Mouse (Mus musculus) stomach, postnatal 0 days (tissue): ENCODE measurements around the gene Nagpa.

Source experiments
- CTCF ChIP-seq: IDR thresholded peaks from 2 replicates; pipeline ENCODE4 v1.5.1; 2016; ENCODE audit warnings: antibody characterized with exemption, low read depth, mild to moderate bottlenecking, moderate library complexity
- EP300 ChIP-seq: optimal IDR thresholded peaks from 2 replicates; pipeline ENCODE3; 2016; ENCODE audit warnings: antibody characterized with exemption

DNA sequence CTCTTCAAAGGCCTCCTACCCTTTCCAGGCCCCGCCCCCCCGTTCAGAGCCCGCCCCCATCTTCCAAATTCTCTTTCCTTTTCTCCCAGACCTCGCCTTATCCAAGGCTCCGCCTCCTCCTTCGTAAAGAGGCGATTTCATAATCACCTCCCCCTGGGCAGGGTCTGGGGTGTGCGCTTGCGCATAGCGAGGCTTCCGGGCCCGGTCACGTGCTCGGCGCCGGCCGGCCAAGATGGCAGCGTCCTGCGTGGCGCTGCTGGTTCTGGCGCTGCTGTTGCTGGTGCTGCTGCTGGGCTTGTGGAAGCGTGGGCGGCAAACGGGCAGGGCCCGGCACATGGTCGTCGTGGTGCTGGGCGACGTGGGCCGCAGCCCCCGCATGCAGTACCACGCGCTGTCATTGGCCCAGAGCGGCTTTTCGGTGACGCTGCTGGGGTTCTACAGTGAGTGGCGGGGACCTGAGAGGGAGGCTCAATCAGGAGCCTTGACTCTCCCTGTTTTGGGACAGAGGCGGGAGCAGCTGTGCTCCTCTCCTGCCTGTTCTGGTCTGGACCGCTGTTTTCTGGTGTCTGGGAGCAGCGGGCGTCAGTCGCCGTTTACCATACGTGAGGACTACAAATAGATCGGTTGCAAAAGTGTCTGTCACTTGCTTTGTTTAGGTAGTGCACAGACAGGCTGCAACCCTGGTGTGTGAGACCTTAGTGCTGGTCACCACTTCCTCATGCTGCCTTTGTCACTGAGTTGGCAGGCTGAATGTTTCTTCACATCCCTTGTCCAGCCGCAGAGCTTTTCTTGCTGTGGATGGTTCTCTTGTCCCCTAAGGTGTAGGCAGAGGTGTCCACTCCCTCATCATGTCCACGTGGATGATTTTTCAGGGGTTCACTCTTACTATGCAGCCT lies 29.9 kb upstream of the Nagpa start, which contains the start of gene Alg1:
- 0 out of 2 replicates have a peak, but pooled peaks have one; percentile 21 for TF ChIP-seq CTCF
- TF ChIP-seq EP300, result no peak
